Mouse (Mus musculus): ENCODE results near the gene Limk1. TPM values are rescaled to one million over a fixed set of nuclear protein-coding genes. Genes with fewer than 3 reads are reported as not detected.

Limk1 gene
- total RNA-seq, 1 experiment from 2014 or later: 15.9 TPM

GRCm38 (mm10) chr5:134613727-134614126, 74.7 kb downstream of the Limk1 start:
- ATAC-seq (replicated peaks in 1 of 2; ENCODE audit: insufficient read depth in 1 of 2, low FRiP score in 2 of 2, low TSS enrichment in 1 of 2, low read depth in 1 of 2, poor library complexity in 2 of 2, severe bottlenecking in 2 of 2): peak; percentile 22 to 30; a peak in 2 of 4 replicates

GRCm38 (mm10) chr5:134611810-134612521, 76.4 kb downstream of the Limk1 start:
- peak; percentile 15 to 22; a peak in 1 of 4 replicates for ATAC-seq (replicated peaks in 1 of 2; ENCODE audit: insufficient read depth in 1 of 2, low FRiP score in 2 of 2, low TSS enrichment in 1 of 2, low read depth in 1 of 2, poor library complexity in 2 of 2, severe bottlenecking in 2 of 2)

GRCm38 (mm10) chr5:134609916-134610643, 78.3 kb downstream of the Limk1 start:
- no peak for ATAC-seq (replicated peaks in 1 of 2; ENCODE audit: insufficient read depth in 1 of 2, low FRiP score in 2 of 2, low TSS enrichment in 1 of 2, low read depth in 1 of 2, poor library complexity in 2 of 2, severe bottlenecking in 2 of 2)

- peak; percentile 88 to 91 for ATAC-seq (replicated peaks in 1 of 2; ENCODE audit: insufficient read depth in 1 of 2, low FRiP score in 2 of 2, low TSS enrichment in 1 of 2, low read depth in 1 of 2, poor library complexity in 2 of 2, severe bottlenecking in 2 of 2)
These were observed 81.3 kb downstream of the Limk1 start for GRCm38 (mm10) chr5:134607121-134607520.

- no peak for ATAC-seq (replicated peaks in 1 of 2; ENCODE audit: insufficient read depth in 1 of 2, low FRiP score in 2 of 2, low TSS enrichment in 1 of 2, low read depth in 1 of 2, poor library complexity in 2 of 2, severe bottlenecking in 2 of 2)
These were observed 82.1 kb downstream of the Limk1 start for GRCm38 (mm10) chr5:134606314-134606713.

Other genes with a start within 250 kb of the Limk1 start
- gene Gtf2ird1, start 231.9 kb downstream of the Limk1 start, total RNA-seq (2017): 28.3 and 40.4 TPM in 2 replicates
- gene Clip2, start 136.2 kb downstream of the Limk1 start, total RNA-seq (2017): 18.7 and 19.4 TPM in 2 replicates
- not detected in 2 replicates for gene Syna, start 128.4 kb downstream of the Limk1 start, total RNA-seq (2017)
- 131 and 189 TPM in 2 replicates for gene Rfc2, start 107.2 kb downstream of the Limk1 start, total RNA-seq (2017)
- gene Lat2, start 73.6 kb downstream of the Limk1 start, total RNA-seq (2017): 61.8 and 106 TPM in 2 replicates
- gene Eif4h, start 49.1 kb downstream of the Limk1 start, total RNA-seq (2017): 180 and 255 TPM in 2 replicates
- gene Eln, start 58.7 kb upstream of the Limk1 start, total RNA-seq (2017): not detected in 2 replicates
- not detected in 2 replicates for gene Tmem270, start 218.1 kb upstream of the Limk1 start, total RNA-seq (2017)
- 0.88 and 15.9 TPM in 2 replicates for gene Cldn13, start 226.9 kb upstream of the Limk1 start, total RNA-seq (2017)
- 13.8 and 20.0 TPM in 2 replicates for gene Mettl27, start 243.8 kb upstream of the Limk1 start, total RNA-seq (2017)